Mouse (Mus musculus) cerebellum, adult 11-12 months (tissue): ENCODE measurements around the gene Vmn2r43.
"Not testable (repeated sequence)": the region's sequence is repeated elsewhere in the genome, so short reads cannot be mapped to it uniquely, and the experiment has no call there.

ENCODE experiments used
- DNase-seq: peaks from one replicate; pipeline ENCODE4 v3.0.0; 2022

Gene Vmn2r43

DNA sequence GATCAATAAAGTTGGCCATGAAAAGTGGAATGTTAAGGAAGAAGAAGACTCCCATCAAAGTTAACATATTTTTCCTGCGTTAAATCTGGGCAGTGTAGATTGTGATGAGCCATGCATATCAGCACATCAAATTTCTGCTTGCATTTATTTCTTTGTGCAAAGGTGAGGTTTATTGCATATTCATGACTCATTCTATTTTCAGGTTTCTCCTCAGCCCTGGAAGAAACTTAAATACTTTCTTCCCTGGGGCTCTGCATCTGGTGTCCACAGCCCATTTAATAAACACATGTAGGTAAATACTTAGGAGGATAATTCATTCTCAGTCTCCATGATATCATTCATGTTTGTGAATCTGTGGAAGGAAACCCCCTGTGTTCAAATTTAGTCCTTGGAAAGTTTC, at the start of gene Vmn2r43:
Vmn2r43 (minus strand) TSS at position 101 of the 400 bp plus-strand sequence.
- not testable (repeated sequence) for DNase-seq

DNA sequence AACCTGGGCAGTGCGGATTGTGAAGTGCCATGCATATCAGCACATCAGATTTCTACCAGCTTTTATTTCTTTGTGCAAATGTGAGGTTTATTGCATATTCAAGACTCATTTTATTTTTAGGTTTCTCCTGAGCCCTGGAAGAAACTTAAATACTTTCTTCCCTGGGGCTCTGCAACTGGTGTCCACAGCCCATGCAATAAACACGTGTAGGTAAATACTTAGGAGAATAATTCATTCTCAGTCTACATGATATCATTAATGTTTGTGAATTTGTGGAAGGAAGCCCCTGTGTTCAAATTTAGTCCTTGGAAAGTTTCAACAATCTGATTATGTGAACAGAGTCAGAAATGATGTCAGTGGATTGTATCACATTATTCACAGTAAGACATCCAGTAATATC, 60.2 kb downstream of the Vmn2r43 start, which contains the start of gene Vmn2r42:
Vmn2r42 (minus strand) TSS at position 101 of the 400 bp plus-strand sequence.
- DNase-seq: not testable (repeated sequence)
